Mouse (Mus musculus) testis, adult 2 months (tissue): ENCODE results near the gene Utp4.

Source experiments
- CTCF ChIP-seq: fragments of 200-500 bp; IDR thresholded peaks from 2 replicates; pipeline ENCODE4 v1.5.1; 2012; ENCODE audit warnings: low read depth, mild to moderate bottlenecking, inconsistent platforms, low read length, moderate library complexity; ENCODE audit not compliant: control insufficient read depth, insufficient read depth, insufficient replicate concordance
- POLR2A ChIP-seq: fragments of 200-500 bp; IDR thresholded peaks from 2 replicates; pipeline ENCODE4 v1.6.1; 2012; ENCODE audit warnings: low read depth, mild to moderate bottlenecking, inconsistent platforms, low read length, moderate library complexity; ENCODE audit not compliant: control insufficient read depth

GRCm38 (mm10) chr8:106933506-106934143, 40.2 kb downstream of the Utp4 start:
- TF ChIP-seq CTCF (no peak), POLR2A (no peak)
